Mouse (Mus musculus) heart, adult 9 months (tissue): ENCODE measurements at regions not wholly inside any gene's neighbourhood (a gene's known extent, or its start where the extent isn't known, plus 50 kb on each side); places are given as distances from the start of the nearest gene placed in this dataset.
"Not testable (repeated sequence)": the region's sequence is repeated elsewhere in the genome, so short reads cannot be mapped to it uniquely, and the experiment has no call there.

Source experiments
- DNase-seq, 2 experiments: peaks; one replicate each; pipeline ENCODE4 v3.0.0; 2022; ENCODE audit warnings: low spot score in 2 of 2

- DNase-seq: not testable (repeated sequence)
Measured at GRCm38 (mm10) chr8:20436956-20437355, 73.9 kb upstream of the Gm15319 start.

- DNase-seq: peak; percentile 27
Measured at GRCm38 (mm10) chr8:20433236-20433635, 70.2 kb upstream of the Gm15319 start.

GRCm38 (mm10) chr8:20429469-20429868 is 66.5 kb upstream of the Gm15319 start:
- not testable (repeated sequence) for DNase-seq

GRCm38 (mm10) chr8:20424903-20425222 is 61.9 kb upstream of the Gm15319 start:
- not testable (repeated sequence) for DNase-seq

GRCm38 (mm10) chr8:20424104-20424902 is 61.3 kb upstream of the Gm15319 start:
- peak; percentile 99 to 100 for DNase-seq

GRCm38 (mm10) chr8:20420807-20421206 is 57.8 kb upstream of the Gm15319 start:
- not testable (repeated sequence) for DNase-seq
